Mouse (Mus musculus): ENCODE results near the gene Acsl4. TPM values are rescaled to one million over a fixed set of nuclear protein-coding genes. Genes with fewer than 3 reads are reported as not detected.

Acsl4 gene
- polyA plus RNA-seq, 1 experiment from 2014 or later: 13.4 TPM

DNA sequence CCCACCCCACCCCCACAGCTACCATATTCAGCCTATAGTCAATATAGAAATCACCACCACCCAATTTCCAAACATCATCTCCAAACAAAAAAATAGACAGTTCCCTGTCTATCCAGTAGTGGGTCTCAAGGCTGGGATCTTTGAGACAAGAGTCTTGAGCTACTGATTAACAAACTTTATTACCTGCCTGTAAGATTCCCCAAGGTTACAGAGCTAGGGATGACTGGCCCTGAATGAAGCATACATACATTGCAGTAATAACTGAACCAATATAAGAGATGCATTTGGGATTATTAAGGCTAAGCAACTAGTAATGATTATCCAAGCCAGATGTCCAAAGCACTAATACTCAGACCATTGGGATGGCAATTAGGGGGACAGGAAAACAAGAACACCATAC, 85.7 kb downstream of the Acsl4 start:
- no peaks in the 10 kb centered on the region for H3K4me1 ChIP-seq (replicated peaks)
- H3K27ac ChIP-seq (replicated peaks): no peak overlapping the region
- no peak overlapping the region for H3K4me3 ChIP-seq (replicated peaks)
- no peak for ATAC-seq (ENCODE audit: insufficient read depth)
- H3K4me2 ChIP-seq: no peak overlapping the region
- H3K9ac ChIP-seq: no peak overlapping the region
- H3K27me3 ChIP-seq: peaks cover 69% of the 10 kb centered on the region
- no peaks in the 10 kb centered on the region for H3K9me3 ChIP-seq (replicated peaks)
- H3K36me3 ChIP-seq (replicated peaks): no peaks in the 10 kb centered on the region

- Histone ChIP-seq H3K27me3 (peaks cover 61% of the 10 kb centered on the region), H3K36me3 (replicated peaks) (no peaks in the 10 kb centered on the region)
- 24% methylated on average over 2 of the region's 2 CpGs for WGBS (ENCODE audit: insufficient replicate concordance)
These were observed 86.9 kb downstream of the Acsl4 start for GRCm38 (mm10) chrX:142303456-142303855.

GRCm38 (mm10) chrX:142285905-142286304, 104.4 kb downstream of the Acsl4 start:
- 41% methylated on average over 5 of the region's 5 CpGs for WGBS (ENCODE audit: insufficient replicate concordance)
- no peaks in the 10 kb centered on the region for H3K4me1 ChIP-seq (replicated peaks)
- H3K36me3 ChIP-seq (replicated peaks): no peaks in the 10 kb centered on the region
- no peak overlapping the region for H3K27ac ChIP-seq (replicated peaks)
- no peak overlapping the region for H3K4me2 ChIP-seq
- no peak for ATAC-seq (ENCODE audit: insufficient read depth)
- H3K4me3 ChIP-seq (replicated peaks): no peak overlapping the region
- H3K27me3 ChIP-seq: peaks cover 4% of the 10 kb centered on the region; the same call in 1 of the 2 replicates
- no peaks in the 10 kb centered on the region for H3K9me3 ChIP-seq (replicated peaks)
- H3K9ac ChIP-seq: no peak overlapping the region

More at GRCm38 (mm10) chrX:142303456-142303855, 86.9 kb downstream of the Acsl4 start:
- H3K9ac ChIP-seq: no peak overlapping the region
- H3K4me3 ChIP-seq (replicated peaks): no peak overlapping the region
- no peak overlapping the region for H3K4me2 ChIP-seq
- H3K27ac ChIP-seq (replicated peaks): no peak overlapping the region
- no peaks in the 10 kb centered on the region for H3K4me1 ChIP-seq (replicated peaks)
- ATAC-seq (ENCODE audit: insufficient read depth): no peak
- no peaks in the 10 kb centered on the region for H3K9me3 ChIP-seq (replicated peaks)

- no peaks in the 10 kb centered on the region for H3K36me3 ChIP-seq (replicated peaks)
- 51% methylated on average over 3 of the region's 3 CpGs for WGBS (ENCODE audit: insufficient replicate concordance)
- ATAC-seq (ENCODE audit: insufficient read depth): no peak
- no peaks in the 10 kb centered on the region for H3K9me3 ChIP-seq (replicated peaks)
- H3K4me3 ChIP-seq (replicated peaks): no peak overlapping the region
- H3K9ac ChIP-seq: no peak overlapping the region
- 0 out of 2 replicates have a peak, but pooled peaks cover 4% of the 10 kb centered on the region for H3K27me3 ChIP-seq
- H3K27ac ChIP-seq (replicated peaks): no peak overlapping the region
- H3K4me1 ChIP-seq (replicated peaks): no peaks in the 10 kb centered on the region
- H3K4me2 ChIP-seq: no peak overlapping the region
These were observed 113.8 kb downstream of the Acsl4 start for GRCm38 (mm10) chrX:142276573-142276972.

GRCm38 (mm10) chrX:142276031-142276430, 114.3 kb downstream of the Acsl4 start:
- H3K4me1 ChIP-seq (replicated peaks): no peaks in the 10 kb centered on the region
- no peaks in the 10 kb centered on the region for H3K36me3 ChIP-seq (replicated peaks)
- H3K27ac ChIP-seq (replicated peaks): no peak overlapping the region
- no peak overlapping the region for H3K9ac ChIP-seq
- H3K4me3 ChIP-seq (replicated peaks): no peak overlapping the region
- 66% methylated on average over 3 of the region's 3 CpGs for WGBS (ENCODE audit: insufficient replicate concordance)
- ATAC-seq (ENCODE audit: insufficient read depth): no peak
- H3K27me3 ChIP-seq: 0 out of 2 replicates have a peak, but pooled peaks cover 4% of the 10 kb centered on the region
- H3K9me3 ChIP-seq (replicated peaks): no peaks in the 10 kb centered on the region
- no peak overlapping the region for H3K4me2 ChIP-seq

Other genes starting within 250 kb of the Acsl4 start
- not detected in 2 replicates for gene Gucy2f, start 193.6 kb downstream of the Acsl4 start, polyA plus RNA-seq (2015; fragmentation: Nextera tagmentation; extraction: Ambion mirVana)
- 7.1 and 7.7 TPM in 2 replicates for gene Nxt2, start 163.8 kb downstream of the Acsl4 start, polyA plus RNA-seq (2015; fragmentation: Nextera tagmentation; extraction: Ambion mirVana)
- 1.0 and 1.3 TPM in 2 replicates for gene Kcne1l, start 84.2 kb downstream of the Acsl4 start, polyA plus RNA-seq (2015; fragmentation: Nextera tagmentation; extraction: Ambion mirVana)